Mouse (Mus musculus) megakaryocyte, embryonic 14.5 days (primary cell): ENCODE measurements around the gene Slc4a4. TPM values are rescaled to one million over a fixed set of nuclear protein-coding genes. Genes with fewer than 3 reads are reported as not detected.

Experiments
- H3K27me3 ChIP-seq: replicated peaks from 2 replicates; pipeline ENCODE3; 2012; ENCODE audit warnings: inconsistent platforms
- H3K36me3 ChIP-seq: replicated peaks from 2 replicates; pipeline ENCODE3; 2012; ENCODE audit warnings: low read length, inconsistent platforms, mixed read lengths
- H3K4me1 ChIP-seq: 2 replicates; pipeline ENCODE4 v1.6.1; 2012; ENCODE audit warnings: inconsistent platforms
- H3K4me3 ChIP-seq: replicated peaks from 2 replicates; pipeline ENCODE3; 2012; ENCODE audit warnings: moderate library complexity, mild to moderate bottlenecking, inconsistent platforms
- H3K9me3 ChIP-seq: 2 replicates; pipeline ENCODE4 v1.6.1; 2012; ENCODE audit warnings: inconsistent platforms
- FLI1 ChIP-seq: IDR thresholded peaks from 2 replicates; pipeline ENCODE4 v1.6.1; 2012; ENCODE audit warnings: low read length, inconsistent platforms, mixed read lengths
- GATA1 ChIP-seq: IDR thresholded peaks from 3 replicates; pipeline ENCODE4 v1.6.1; 2012; ENCODE audit warnings: mixed read lengths, low read length, inconsistent platforms, borderline replicate concordance
- polyA plus RNA-seq: library from polyadenylated mRNA; stranded (reverse); fragments of >175 nt; gene quantifications from 2 replicates; pipeline ENCODE4 v1.2.3, GENCODE M21; 2012; ENCODE audit warnings: low replicate concordance; ENCODE audit not compliant: insufficient read depth

Slc4a4 gene
- polyA plus RNA-seq, 1 experiment: not detected

GRCm38 (mm10) chr5:88930611-88931010 is 44.0 kb downstream of the Slc4a4 start:
- Histone ChIP-seq H3K4me1 (peaks cover 27% of the 10 kb centered on the region), H3K4me3 (no peak overlapping the region), H3K9me3 (no peaks in the 10 kb centered on the region), H3K27me3 (peaks cover 43% of the 10 kb centered on the region), H3K36me3 (no peaks in the 10 kb centered on the region)
- TF ChIP-seq GATA1: no peak
- no peak for TF ChIP-seq FLI1

- TF ChIP-seq FLI1 (no peak), GATA1 (no peak)
- Histone ChIP-seq H3K9me3 (no peaks in the 10 kb centered on the region), H3K4me1 (peaks cover 30% of the 10 kb centered on the region), H3K36me3 (no peaks in the 10 kb centered on the region), H3K4me3 (no peak overlapping the region), H3K27me3 (peaks cover 47% of the 10 kb centered on the region)
Measured at GRCm38 (mm10) chr5:88931176-88931575, 44.6 kb downstream of the Slc4a4 start.

GRCm38 (mm10) chr5:88933454-88933853 is 46.8 kb downstream of the Slc4a4 start:
- TF ChIP-seq FLI1: no peak
- no peak for TF ChIP-seq GATA1
- Histone ChIP-seq H3K36me3 (no peaks in the 10 kb centered on the region), H3K4me1 (peaks cover 26% of the 10 kb centered on the region), H3K27me3 (peaks cover 51% of the 10 kb centered on the region), H3K9me3 (no peaks in the 10 kb centered on the region), H3K4me3 (no peak overlapping the region)

GRCm38 (mm10) chr5:88933946-88934345 is 47.3 kb downstream of the Slc4a4 start:
- Histone ChIP-seq H3K4me3 (peak overlapping the region; percentile 83), H3K9me3 (no peaks in the 10 kb centered on the region), H3K36me3 (no peaks in the 10 kb centered on the region), H3K4me1 (peaks cover 22% of the 10 kb centered on the region), H3K27me3 (peaks cover 51% of the 10 kb centered on the region)
- TF ChIP-seq GATA1: no peak
- no peak for TF ChIP-seq FLI1

- no peaks in the 10 kb centered on the region for H3K9me3 ChIP-seq
- H3K36me3 ChIP-seq: no peaks in the 10 kb centered on the region
- H3K27me3 ChIP-seq: peaks cover 36% of the 10 kb centered on the region
- TF ChIP-seq FLI1 (no peak), GATA1 (no peak)
- H3K4me1 ChIP-seq: peaks cover 19% of the 10 kb centered on the region
- no peak overlapping the region for H3K4me3 ChIP-seq
Measured at GRCm38 (mm10) chr5:88938208-88938607, 51.6 kb downstream of the Slc4a4 start.

- TF ChIP-seq FLI1: no peak
- no peak for TF ChIP-seq GATA1
- no peaks in the 10 kb centered on the region for H3K9me3 ChIP-seq
- H3K27me3 ChIP-seq: peaks cover 31% of the 10 kb centered on the region
- H3K4me1 ChIP-seq: peaks cover 14% of the 10 kb centered on the region
- no peaks in the 10 kb centered on the region for H3K36me3 ChIP-seq
- H3K4me3 ChIP-seq: no peak overlapping the region
Measured at GRCm38 (mm10) chr5:88939151-88939550, 52.5 kb downstream of the Slc4a4 start.

GRCm38 (mm10) chr5:88939782-88940181 is 53.2 kb downstream of the Slc4a4 start:
- no peaks in the 10 kb centered on the region for H3K36me3 ChIP-seq
- no peak for TF ChIP-seq FLI1
- TF ChIP-seq GATA1: no peak
- peaks cover 9% of the 10 kb centered on the region for H3K4me1 ChIP-seq
- H3K4me3 ChIP-seq: no peak overlapping the region
- H3K27me3 ChIP-seq: peaks cover 30% of the 10 kb centered on the region
- H3K9me3 ChIP-seq: no peaks in the 10 kb centered on the region

- H3K27me3 ChIP-seq: peaks cover 26% of the 10 kb centered on the region
- H3K4me1 ChIP-seq: no peaks in the 10 kb centered on the region
- no peaks in the 10 kb centered on the region for H3K36me3 ChIP-seq
- H3K4me3 ChIP-seq: no peak overlapping the region
- no peaks in the 10 kb centered on the region for H3K9me3 ChIP-seq
- no peak for TF ChIP-seq FLI1
- TF ChIP-seq GATA1: no peak
Measured at GRCm38 (mm10) chr5:88941905-88942304, 55.3 kb downstream of the Slc4a4 start.

- TF ChIP-seq FLI1 (no peak), GATA1 (no peak)
- Histone ChIP-seq H3K27me3 (peaks cover 20% of the 10 kb centered on the region), H3K9me3 (no peaks in the 10 kb centered on the region), H3K4me1 (no peaks in the 10 kb centered on the region), H3K36me3 (no peaks in the 10 kb centered on the region), H3K4me3 (no peak overlapping the region)
Measured at GRCm38 (mm10) chr5:88945661-88946339, 59.2 kb downstream of the Slc4a4 start.

- no peaks in the 10 kb centered on the region for H3K36me3 ChIP-seq
Measured at GRCm38 (mm10) chr5:88950337-88950736, 63.7 kb downstream of the Slc4a4 start.

More at GRCm38 (mm10) chr5:88950337-88950736, 63.7 kb downstream of the Slc4a4 start:
- TF ChIP-seq GATA1: no peak
- TF ChIP-seq FLI1: no peak
- no peaks in the 10 kb centered on the region; the same call in 1 of the 2 replicates for H3K9me3 ChIP-seq
- H3K27me3 ChIP-seq: peaks cover 8% of the 10 kb centered on the region
- no peak overlapping the region for H3K4me3 ChIP-seq
- peaks cover 11% of the 10 kb centered on the region for H3K4me1 ChIP-seq
